Mouse (Mus musculus) lung, postnatal 0 days (tissue): ENCODE data around the gene Ager.

Experiments used
- CTCF ChIP-seq: IDR thresholded peaks from 2 replicates; pipeline ENCODE4 v1.5.1; 2016; ENCODE audit warnings: antibody characterized with exemption, mild to moderate bottlenecking
- EP300 ChIP-seq: IDR thresholded peaks from 2 replicates; pipeline ENCODE4 v1.6.1; 2016; ENCODE audit warnings: antibody characterized with exemption, mild to moderate bottlenecking, control low read depth

- TF ChIP-seq EP300 (no peak), CTCF (no peak)
Measured at GRCm38 (mm10) chr17:34567311-34567710, 30.4 kb upstream of the Ager start.
